Mouse (Mus musculus): ENCODE results near the gene Shisa9. TPM values are rescaled to one million over a fixed set of nuclear protein-coding genes. Genes with fewer than 3 reads are reported as not detected.

Gene Shisa9
- polyA plus RNA-seq, 1 experiment from 2014 or later = 0.83 TPM

DNA sequence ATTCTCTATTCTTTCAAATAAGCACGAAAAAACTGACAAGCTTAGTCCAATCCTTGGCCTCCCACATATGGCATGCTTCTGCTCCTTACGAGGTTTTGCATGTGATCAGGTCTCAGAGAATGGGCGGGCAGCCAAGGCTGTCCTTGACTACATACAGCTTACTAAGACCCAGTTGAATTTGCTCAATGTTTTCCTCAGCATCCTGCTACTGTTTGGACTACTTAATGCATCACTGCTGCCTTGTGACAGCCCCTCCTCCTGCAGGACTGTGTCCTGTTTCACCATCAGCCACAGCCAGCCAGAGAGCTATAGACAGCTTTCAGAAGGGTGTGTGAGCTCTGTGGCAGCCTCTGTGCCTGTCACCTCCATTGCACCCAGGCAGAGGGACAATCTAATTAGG, 92.4 kb downstream of the Shisa9 start:
- Histone ChIP-seq H3K27ac (no peak overlapping the region), H3K27me3 (no peaks in the 10 kb centered on the region), H3K9ac (no peak overlapping the region), H3K4me3 (no peak overlapping the region), H3K4me1 (0 out of 2 replicates have a peak, but pooled peaks cover 5% of the 10 kb centered on the region), H3K9me3 (no peaks in the 10 kb centered on the region), H3K36me3 (no peaks in the 10 kb centered on the region), H3K4me2 (replicated peaks) (no peak overlapping the region)
- ATAC-seq (ENCODE audit: insufficient number of reproducible peaks, insufficient read depth, low FRiP score, low TSS enrichment) = no peak
- 46% methylated on average over 3 of the region's 3 CpGs for WGBS

DNA sequence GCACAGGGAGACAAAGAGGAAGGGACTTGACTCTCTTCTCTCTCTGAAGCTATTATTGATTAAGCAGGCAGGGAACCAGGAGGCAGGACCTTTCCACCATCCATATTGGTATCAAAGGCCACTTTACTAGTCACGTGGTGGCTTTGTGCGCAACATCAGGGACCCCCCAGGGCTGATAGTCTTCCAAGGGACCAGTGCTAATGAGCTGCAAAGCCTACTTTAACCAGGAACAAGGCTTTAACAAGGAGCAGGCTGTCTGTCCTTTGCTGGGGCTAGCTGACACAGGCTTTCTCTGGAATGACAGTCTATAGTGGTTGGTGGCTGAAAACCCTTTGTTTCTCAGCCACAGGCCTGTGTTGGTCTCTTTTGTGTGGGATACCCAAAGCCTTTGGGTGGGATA, 92.8 kb downstream of the Shisa9 start:
- Histone ChIP-seq H3K4me3 (no peak overlapping the region), H3K9me3 (no peaks in the 10 kb centered on the region), H3K36me3 (no peaks in the 10 kb centered on the region), H3K27me3 (no peaks in the 10 kb centered on the region), H3K27ac (no peak overlapping the region), H3K9ac (no peak overlapping the region), H3K4me1 (0 out of 2 replicates have a peak, but pooled peaks cover 5% of the 10 kb centered on the region), H3K4me2 (replicated peaks) (no peak overlapping the region)
- 64% methylated on average over 2 of the region's 2 CpGs for WGBS
- no peak for ATAC-seq (ENCODE audit: insufficient number of reproducible peaks, insufficient read depth, low FRiP score, low TSS enrichment)

- Histone ChIP-seq H3K27ac (no peak overlapping the region), H3K27me3 (no peaks in the 10 kb centered on the region), H3K36me3 (no peaks in the 10 kb centered on the region), H3K9me3 (no peaks in the 10 kb centered on the region), H3K4me2 (replicated peaks) (no peak overlapping the region), H3K4me3 (no peak overlapping the region), H3K9ac (no peak overlapping the region), H3K4me1 (no peaks in the 10 kb centered on the region)
- 85% methylated on average over 2 of the region's 2 CpGs for WGBS
- no peak for ATAC-seq (ENCODE audit: insufficient number of reproducible peaks, insufficient read depth, low FRiP score, low TSS enrichment)
These were observed 99.2 kb downstream of the Shisa9 start for GRCm38 (mm10) chr16:12083082-12083481.

GRCm38 (mm10) chr16:12090604-12091235, 106.8 kb downstream of the Shisa9 start:
- H3K27me3 ChIP-seq = no peaks in the 10 kb centered on the region
- no peak overlapping the region for H3K4me2 ChIP-seq (replicated peaks)
- WGBS = 64% methylated on average over 5 of the region's 5 CpGs
- H3K36me3 ChIP-seq = no peaks in the 10 kb centered on the region
- ATAC-seq (ENCODE audit: insufficient number of reproducible peaks, insufficient read depth, low FRiP score, low TSS enrichment) = no peak
- no peaks in the 10 kb centered on the region; the same call in 1 of the 2 replicates for H3K4me1 ChIP-seq
- H3K27ac ChIP-seq = no peak overlapping the region
- H3K9ac ChIP-seq = no peak overlapping the region
- no peaks in the 10 kb centered on the region for H3K9me3 ChIP-seq
- no peak overlapping the region for H3K4me3 ChIP-seq

- no peak for ATAC-seq (ENCODE audit: insufficient number of reproducible peaks, insufficient read depth, low FRiP score, low TSS enrichment)
- H3K4me1 ChIP-seq = no peaks in the 10 kb centered on the region; the same call in 1 of the 2 replicates
These were observed 109.3 kb downstream of the Shisa9 start for GRCm38 (mm10) chr16:12093253-12093652.

GRCm38 (mm10) chr16:12094784-12095315, 110.9 kb downstream of the Shisa9 start:
- Histone ChIP-seq H3K9ac (no peak overlapping the region), H3K27ac (no peak overlapping the region), H3K36me3 (no peaks in the 10 kb centered on the region), H3K4me2 (replicated peaks) (no peak overlapping the region), H3K4me3 (no peak overlapping the region), H3K27me3 (no peaks in the 10 kb centered on the region), H3K4me1 (no peaks in the 10 kb centered on the region; the same call in 1 of the 2 replicates), H3K9me3 (no peaks in the 10 kb centered on the region)
- ATAC-seq (ENCODE audit: insufficient number of reproducible peaks, insufficient read depth, low FRiP score, low TSS enrichment) = no peak
- 65% methylated on average over 7 of the region's 7 CpGs for WGBS

More at GRCm38 (mm10) chr16:12093253-12093652, 109.3 kb downstream of the Shisa9 start:
- no peak overlapping the region for H3K4me3 ChIP-seq
- H3K9me3 ChIP-seq = no peaks in the 10 kb centered on the region
- H3K9ac ChIP-seq = no peak overlapping the region
- H3K4me2 ChIP-seq (replicated peaks) = no peak overlapping the region
- H3K27ac ChIP-seq = no peak overlapping the region
- 84% methylated on average over 4 of the region's 4 CpGs for WGBS
- H3K36me3 ChIP-seq = no peaks in the 10 kb centered on the region
- no peaks in the 10 kb centered on the region for H3K27me3 ChIP-seq

GRCm38 (mm10) chr16:12095365-12095764, 111.5 kb downstream of the Shisa9 start:
- no peaks in the 10 kb centered on the region for H3K36me3 ChIP-seq
- H3K9me3 ChIP-seq = no peaks in the 10 kb centered on the region
- H3K27me3 ChIP-seq = no peaks in the 10 kb centered on the region
- no peak overlapping the region for H3K4me3 ChIP-seq
- no peak overlapping the region for H3K4me2 ChIP-seq (replicated peaks)
- WGBS = 59% methylated on average over 2 of the region's 2 CpGs
- no peak for ATAC-seq (ENCODE audit: insufficient number of reproducible peaks, insufficient read depth, low FRiP score, low TSS enrichment)
- no peaks in the 10 kb centered on the region; the same call in 1 of the 2 replicates for H3K4me1 ChIP-seq
- no peak overlapping the region for H3K27ac ChIP-seq
- no peak overlapping the region for H3K9ac ChIP-seq

- 83% methylated on average over 4 of the region's 4 CpGs for WGBS
- H3K4me2 ChIP-seq (replicated peaks) = no peak overlapping the region
- no peak overlapping the region for H3K27ac ChIP-seq
- H3K27me3 ChIP-seq = no peaks in the 10 kb centered on the region
- no peak overlapping the region for H3K4me3 ChIP-seq
- H3K4me1 ChIP-seq = no peaks in the 10 kb centered on the region
- no peaks in the 10 kb centered on the region for H3K36me3 ChIP-seq
- no peaks in the 10 kb centered on the region for H3K9me3 ChIP-seq
- no peak overlapping the region for H3K9ac ChIP-seq
- ATAC-seq (ENCODE audit: insufficient number of reproducible peaks, insufficient read depth, low FRiP score, low TSS enrichment) = no peak
These were observed 124.5 kb downstream of the Shisa9 start for GRCm38 (mm10) chr16:12108436-12108835.

DNA sequence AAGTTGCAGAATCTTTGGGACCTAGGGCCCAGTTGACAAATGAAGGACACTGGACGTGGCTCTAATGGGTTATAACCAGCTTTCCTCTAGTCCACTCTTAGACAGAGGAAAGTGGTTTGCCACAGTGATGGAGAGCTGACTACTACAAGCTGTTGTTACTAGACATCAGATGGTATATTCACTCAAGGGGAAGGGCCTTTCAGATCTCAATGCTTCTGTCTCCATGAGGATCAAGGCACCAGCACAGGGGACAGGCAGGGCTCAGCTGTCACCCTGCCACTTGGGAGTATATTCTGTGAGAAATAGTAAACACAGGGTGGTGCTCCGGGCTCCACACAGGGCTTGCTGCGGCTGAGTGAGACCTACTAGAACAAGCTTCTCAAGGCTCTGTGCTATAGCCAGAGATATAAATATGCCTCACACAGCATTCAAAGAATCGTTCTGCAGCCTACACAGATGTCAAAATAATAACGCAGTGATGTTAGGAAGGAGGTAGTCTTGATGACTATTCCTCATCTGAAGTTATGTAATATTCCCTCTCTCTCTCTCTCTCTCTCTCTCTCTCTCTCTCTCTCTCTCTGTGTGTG, 127.0 kb downstream of the Shisa9 start:
- Histone ChIP-seq H3K27ac (no peak overlapping the region), H3K36me3 (no peaks in the 10 kb centered on the region)
- 81% methylated on average over 5 of the region's 5 CpGs for WGBS

DNA sequence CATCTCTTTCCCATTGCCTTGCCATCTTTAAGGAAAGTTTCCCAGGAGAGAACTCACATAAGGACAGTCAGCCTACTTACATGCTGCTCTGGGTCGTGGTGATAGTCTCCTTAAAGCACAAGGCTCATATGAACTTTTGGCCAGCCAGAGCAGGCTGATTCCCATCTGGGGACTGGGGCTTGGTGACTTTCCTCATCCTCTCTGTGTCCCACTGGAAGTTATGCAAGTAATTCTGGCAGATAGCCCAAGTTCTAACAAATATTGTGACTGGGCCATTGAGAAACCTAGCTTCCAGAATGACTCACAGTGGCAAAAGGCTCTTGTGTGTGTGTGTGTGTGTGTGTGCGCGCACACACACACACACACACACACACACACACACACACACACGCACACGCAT, 130.5 kb downstream of the Shisa9 start:
- Histone ChIP-seq H3K36me3 (no peaks in the 10 kb centered on the region), H3K4me2 (replicated peaks) (no peak overlapping the region), H3K27me3 (no peaks in the 10 kb centered on the region)

More for the DNA sequence above, 127.0 kb downstream of the Shisa9 start:
- Histone ChIP-seq H3K9me3 (no peaks in the 10 kb centered on the region), H3K9ac (no peak overlapping the region), H3K4me2 (replicated peaks) (no peak overlapping the region), H3K4me3 (no peak overlapping the region), H3K4me1 (no peaks in the 10 kb centered on the region), H3K27me3 (no peaks in the 10 kb centered on the region)
- no peak for ATAC-seq (ENCODE audit: insufficient number of reproducible peaks, insufficient read depth, low FRiP score, low TSS enrichment)

DNA sequence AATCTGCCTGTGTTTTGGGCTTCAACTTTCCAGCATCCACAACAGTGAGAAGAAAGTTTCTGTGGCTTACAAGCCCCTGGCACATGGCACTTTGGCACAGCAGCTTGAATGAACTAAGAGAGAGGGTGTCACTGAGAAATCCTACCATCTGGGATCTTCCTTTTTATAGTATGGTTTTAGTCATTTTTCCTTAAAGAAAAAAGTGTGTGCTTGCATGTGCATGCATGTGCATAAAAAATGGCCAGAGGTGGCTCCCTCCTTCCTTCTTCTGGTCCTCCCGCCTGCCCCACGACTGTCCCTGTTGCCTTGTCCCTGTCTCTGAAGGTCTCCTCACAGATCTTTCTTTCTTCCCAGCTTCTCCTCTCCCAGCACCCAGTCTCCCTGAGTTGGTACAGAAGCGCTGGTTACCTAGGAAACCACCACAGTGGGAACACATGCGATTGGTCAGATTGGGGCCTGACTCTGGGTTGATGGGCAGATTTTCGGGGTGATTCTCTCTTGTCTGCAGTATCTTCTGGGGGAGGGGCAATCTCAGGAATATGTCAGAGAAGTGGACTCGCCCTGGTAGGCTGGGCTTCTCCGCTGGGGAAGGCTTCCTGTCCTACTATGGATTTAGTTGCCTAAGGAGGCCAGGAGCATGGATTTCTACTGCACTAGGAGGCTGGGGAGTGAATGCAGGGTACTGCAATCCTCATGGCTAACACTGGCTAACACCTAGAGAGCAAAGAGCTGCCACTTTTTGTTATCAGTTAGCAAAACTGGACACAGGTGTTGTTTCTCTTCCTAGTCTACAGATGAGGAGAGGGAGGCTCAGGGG, 131.3 kb downstream of the Shisa9 start:
- Histone ChIP-seq H3K4me1 (no peaks in the 10 kb centered on the region), H3K4me3 (no peak overlapping the region), H3K9ac (no peak overlapping the region), H3K27ac (no peak overlapping the region), H3K9me3 (no peaks in the 10 kb centered on the region), H3K27me3 (no peaks in the 10 kb centered on the region), H3K36me3 (no peaks in the 10 kb centered on the region), H3K4me2 (replicated peaks) (no peak overlapping the region)
- ATAC-seq (ENCODE audit: insufficient number of reproducible peaks, insufficient read depth, low FRiP score, low TSS enrichment) = no peak
- WGBS = 48% methylated on average over 7 of the region's 7 CpGs

More for the DNA sequence above, 130.5 kb downstream of the Shisa9 start:
- Histone ChIP-seq H3K4me1 (no peaks in the 10 kb centered on the region), H3K4me3 (no peak overlapping the region), H3K9ac (no peak overlapping the region), H3K27ac (no peak overlapping the region), H3K9me3 (no peaks in the 10 kb centered on the region)
- 80% methylated on average over 5 of the region's 5 CpGs for WGBS
- no peak for ATAC-seq (ENCODE audit: insufficient number of reproducible peaks, insufficient read depth, low FRiP score, low TSS enrichment)
